Mouse (Mus musculus) limb, embryonic 12.5 days (tissue): ENCODE measurements around the gene Chadl. TPM values are rescaled to one million over a fixed set of nuclear protein-coding genes. Genes with fewer than 3 reads are reported as not detected.
A peak's percentile ranks its signal among the peaks of the same experiment; 100 is the strongest.
"Not testable (repeated sequence)": the region's sequence is repeated elsewhere in the genome, so short reads cannot be mapped to it uniquely, and the experiment has no call there.

Experiments
- ATAC-seq: fragments of 200-750 bp; cut with Nextera tagmentation; 2 replicates; pipeline ENCODE4 v1.8.0; 2017; ENCODE audit warnings: low read depth, moderate TSS enrichment; ENCODE audit not compliant: insufficient number of reproducible peaks, insufficient read depth, low FRiP score, low TSS enrichment
- H3K27ac ChIP-seq: fragments of 300-500 bp; sonication (generic); 2 replicates; pipeline ENCODE4 v1.5.1; 2016; ENCODE audit warnings: mild to moderate bottlenecking, moderate library complexity
- H3K27me3 ChIP-seq: fragments of 300-500 bp; sonication (generic); 2 replicates; pipeline ENCODE4 v1.6.1; 2016; ENCODE audit warnings: mild to moderate bottlenecking, moderate library complexity
- H3K36me3 ChIP-seq: fragments of 300-500 bp; sonication (generic); 2 replicates; pipeline ENCODE4 v1.6.1; 2016; ENCODE audit warnings: mild to moderate bottlenecking, moderate library complexity
- H3K4me1 ChIP-seq: fragments of 300-500 bp; sonication (generic); replicated peaks from 2 replicates; pipeline ENCODE4 v1.6.1; 2016
- H3K4me2 ChIP-seq: fragments of 300-500 bp; sonication (generic); 2 replicates; pipeline ENCODE4 v1.6.1; 2016; ENCODE audit warnings: mild to moderate bottlenecking, moderate library complexity
- H3K4me3 ChIP-seq: fragments of 300-500 bp; sonication (generic); replicated peaks from 2 replicates; pipeline ENCODE4 v1.5.1; 2016; ENCODE audit warnings: mild to moderate bottlenecking
- H3K9ac ChIP-seq: fragments of 300-500 bp; sonication (generic); replicated peaks from 2 replicates; pipeline ENCODE4 v1.6.1; 2016; ENCODE audit warnings: mild to moderate bottlenecking, moderate library complexity
- H3K9me3 ChIP-seq: fragments of 300-500 bp; sonication (generic); 2 replicates; pipeline ENCODE4 v1.6.1; 2016; ENCODE audit warnings: mild to moderate bottlenecking, moderate library complexity
- WGBS: fragments of 180-500 bp; shearing (Covaris S2); methylation state at CpG from one replicate; pipeline ENCODE4 v1.1.7; 2016; 5-methylcytosine and 5-hydroxymethylcytosine counted together
- polyA plus RNA-seq: library from polyadenylated mRNA; unstranded; fragments of >200 nt; fragmentation: Nextera tagmentation; extraction: Ambion mirVana; gene quantifications from 2 replicates; pipeline ENCODE4 v1.2.1, GENCODE M21; 2016

The Chadl gene
- polyA plus RNA-seq, 1 experiment from 2014 or later: 11.1 TPM

DNA sequence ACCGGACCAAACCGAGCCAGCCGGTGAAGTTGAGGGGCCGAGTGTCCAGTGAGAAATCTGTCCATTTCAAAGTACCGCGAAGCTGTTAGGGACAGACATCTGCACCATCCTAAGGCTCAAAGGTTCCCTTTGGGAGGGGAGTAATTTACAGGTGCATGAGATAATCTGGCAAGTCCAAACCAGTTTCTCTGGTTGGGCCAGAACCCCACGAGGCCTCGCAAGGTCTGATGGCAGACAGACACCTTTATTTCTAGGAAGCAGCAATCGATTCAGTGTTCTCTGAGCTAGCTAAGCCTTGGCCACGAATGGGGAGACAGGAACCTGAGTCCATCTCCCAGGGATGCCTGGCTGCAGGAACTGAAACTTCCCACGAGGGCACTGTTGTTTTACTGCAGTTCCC, 26.6 kb upstream of the Chadl start:
- H3K4me1 ChIP-seq: peaks cover 12% of the 10 kb centered on the region
- no peaks in the 10 kb centered on the region for H3K27me3 ChIP-seq
- no peak for ATAC-seq
- no peak overlapping the region for H3K4me3 ChIP-seq
- H3K9ac ChIP-seq: no peak overlapping the region
- H3K36me3 ChIP-seq: peaks cover 78% of the 10 kb centered on the region
- 89% methylated on average over 11 of the region's 11 CpGs for WGBS
- no peak overlapping the region for H3K27ac ChIP-seq
- H3K9me3 ChIP-seq: no peaks in the 10 kb centered on the region
- no peak overlapping the region for H3K4me2 ChIP-seq

DNA sequence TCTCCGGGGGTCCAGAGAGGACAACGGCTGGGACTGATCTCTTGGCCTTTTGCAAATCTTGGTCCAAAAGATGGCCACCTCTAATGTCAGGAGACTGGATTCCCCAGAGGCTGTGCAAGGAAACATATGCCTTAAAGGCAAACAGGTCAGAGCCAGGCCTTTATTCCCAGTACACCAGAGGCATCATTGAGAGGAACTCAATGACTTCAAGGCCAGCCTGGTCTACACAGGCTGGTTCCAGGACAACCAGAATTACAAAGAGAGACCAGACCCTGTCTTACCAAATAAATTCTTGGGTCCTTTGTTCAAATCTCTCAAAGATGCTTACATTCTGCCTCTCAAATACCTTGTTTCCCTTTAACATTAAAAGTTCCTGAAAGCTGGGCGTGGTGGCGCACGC, 25.3 kb upstream of the Chadl start:
- Histone ChIP-seq H3K4me3 (no peak overlapping the region), H3K4me1 (no peaks in the 10 kb centered on the region), H3K9me3 (no peaks in the 10 kb centered on the region), H3K4me2 (no peak overlapping the region), H3K27me3 (no peaks in the 10 kb centered on the region), H3K36me3 (peaks cover 91% of the 10 kb centered on the region), H3K27ac (no peak overlapping the region), H3K9ac (no peak overlapping the region)
- 96% methylated on average over 5 of the region's 5 CpGs for WGBS
- no peak for ATAC-seq

DNA sequence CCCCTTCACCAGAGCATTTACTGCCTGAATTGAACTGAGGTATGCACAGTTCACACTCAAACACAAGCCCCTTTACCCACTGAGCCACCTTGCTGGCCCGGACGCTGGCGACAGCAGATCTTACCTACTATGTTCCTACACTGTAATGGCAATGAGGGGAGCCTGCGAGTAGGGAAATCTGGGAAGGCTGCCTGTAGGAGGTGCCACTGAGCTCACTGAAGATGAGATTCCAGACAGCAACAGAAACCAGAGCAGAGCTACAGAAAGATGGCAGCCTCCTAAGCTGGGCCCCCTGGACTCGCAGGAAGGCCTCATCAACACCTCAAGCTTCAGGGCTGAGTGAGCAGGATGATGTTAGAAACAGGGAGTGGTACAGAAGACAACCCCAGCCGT, 22.0 kb upstream of the Chadl start:
- Histone ChIP-seq H3K27ac (no peak overlapping the region), H3K36me3 (peaks cover 95% of the 10 kb centered on the region), H3K4me2 (no peak overlapping the region), H3K4me1 (no peaks in the 10 kb centered on the region), H3K27me3 (no peaks in the 10 kb centered on the region), H3K9me3 (no peaks in the 10 kb centered on the region), H3K9ac (no peak overlapping the region), H3K4me3 (no peak overlapping the region)
- 92% methylated on average over 6 of the region's 6 CpGs for WGBS
- ATAC-seq: no peak

DNA sequence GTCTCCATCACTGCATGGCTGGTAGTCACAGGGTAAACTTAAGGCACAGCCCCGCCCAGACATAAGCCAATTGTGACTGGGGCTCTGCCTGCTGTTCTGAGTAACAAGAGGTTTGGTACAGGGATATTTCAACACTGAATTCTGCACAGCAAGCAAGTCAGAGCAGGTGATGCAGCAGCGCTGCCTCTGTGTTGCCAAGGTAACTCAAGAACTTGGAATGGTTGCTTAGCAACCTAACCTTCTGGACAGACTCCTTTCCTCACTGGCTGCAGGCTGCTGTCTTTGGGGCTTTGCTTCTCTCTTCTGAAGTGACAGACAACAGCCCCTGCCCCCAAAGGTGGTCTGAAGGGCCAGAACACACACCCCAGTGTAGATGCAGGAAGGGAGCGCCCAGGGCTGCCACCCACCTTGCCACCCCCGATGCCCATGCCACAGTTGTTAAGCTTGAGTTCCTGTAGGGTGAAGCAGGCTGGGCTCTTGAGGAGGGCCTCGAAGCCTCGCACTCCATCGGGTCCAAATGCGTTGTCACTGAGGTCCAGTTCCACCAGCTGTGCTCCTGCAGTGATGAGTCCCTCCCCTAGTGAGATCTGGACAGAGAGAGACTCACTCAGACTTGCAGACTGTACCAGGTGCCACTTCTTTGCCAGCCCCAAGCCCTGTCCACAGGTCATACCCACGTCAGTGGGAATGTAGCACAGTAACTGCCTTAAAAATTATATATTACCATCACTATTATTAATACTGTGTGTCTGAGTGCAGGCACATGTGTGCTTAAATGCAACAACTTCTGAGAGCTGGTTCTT, 21.4 kb upstream of the Chadl start:
- Histone ChIP-seq H3K4me3 (no peak overlapping the region), H3K27ac (no peak overlapping the region), H3K9me3 (no peaks in the 10 kb centered on the region), H3K4me1 (no peaks in the 10 kb centered on the region), H3K36me3 (peaks cover 95% of the 10 kb centered on the region), H3K27me3 (no peaks in the 10 kb centered on the region), H3K4me2 (no peak overlapping the region), H3K9ac (no peak overlapping the region)
- 92% methylated on average over 9 of the region's 9 CpGs for WGBS
- no peak for ATAC-seq

DNA sequence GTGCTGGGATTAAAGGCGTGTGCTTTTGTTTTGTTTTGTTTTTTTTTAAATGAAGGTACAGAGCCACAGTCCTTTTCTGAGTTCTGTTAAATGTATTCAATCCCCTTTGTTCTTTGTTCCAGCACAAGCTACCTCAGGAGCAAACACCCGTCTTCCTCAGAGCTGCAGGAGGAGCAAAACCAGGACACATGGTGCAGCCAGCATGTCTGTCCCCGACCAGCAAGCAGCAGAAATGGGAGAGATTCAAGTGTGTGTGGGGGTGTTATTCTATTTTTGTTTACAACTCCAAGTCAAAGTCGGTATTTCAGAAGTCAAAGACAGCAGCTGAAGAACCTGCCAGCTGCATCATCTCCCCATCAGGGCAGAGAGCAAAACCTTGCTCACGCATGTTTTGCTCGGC, 16.7 kb upstream of the Chadl start:
- H3K27me3 ChIP-seq: no peaks in the 10 kb centered on the region
- peaks cover 93% of the 10 kb centered on the region for H3K36me3 ChIP-seq
- no peak overlapping the region for H3K27ac ChIP-seq
- no peak for ATAC-seq
- no peaks in the 10 kb centered on the region for H3K4me1 ChIP-seq
- WGBS: 86% methylated on average over 6 of the region's 6 CpGs
- no peak overlapping the region for H3K9ac ChIP-seq
- no peak overlapping the region for H3K4me2 ChIP-seq
- no peaks in the 10 kb centered on the region for H3K9me3 ChIP-seq
- H3K4me3 ChIP-seq: no peak overlapping the region

DNA sequence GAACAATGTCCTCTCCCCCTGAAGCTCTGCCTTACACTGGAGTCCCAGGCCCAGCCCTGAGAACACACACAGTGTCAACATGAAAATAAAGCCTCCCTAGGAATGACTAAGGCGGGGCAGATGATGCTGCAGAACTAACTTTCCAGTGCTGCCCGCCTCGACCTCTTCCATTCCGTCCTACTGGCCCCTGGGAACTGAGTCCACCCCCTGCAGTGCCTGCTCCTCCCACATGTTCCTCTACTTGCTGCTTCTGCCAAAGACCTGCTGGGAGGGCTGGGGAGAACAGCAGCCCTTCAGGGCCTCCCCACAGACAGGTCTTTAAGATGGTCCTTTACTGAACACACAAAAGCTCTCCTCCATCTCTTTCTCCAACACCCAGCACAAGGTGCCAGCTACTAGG, 13.7 kb upstream of the Chadl start:
- Histone ChIP-seq H3K9ac (no peak overlapping the region), H3K27ac (no peak overlapping the region), H3K9me3 (no peaks in the 10 kb centered on the region), H3K4me3 (no peak overlapping the region), H3K4me2 (no peak overlapping the region), H3K4me1 (no peaks in the 10 kb centered on the region), H3K27me3 (no peaks in the 10 kb centered on the region), H3K36me3 (peaks cover 89% of the 10 kb centered on the region)
- ATAC-seq: no peak
- WGBS: 85% methylated on average over 4 of the region's 4 CpGs

DNA sequence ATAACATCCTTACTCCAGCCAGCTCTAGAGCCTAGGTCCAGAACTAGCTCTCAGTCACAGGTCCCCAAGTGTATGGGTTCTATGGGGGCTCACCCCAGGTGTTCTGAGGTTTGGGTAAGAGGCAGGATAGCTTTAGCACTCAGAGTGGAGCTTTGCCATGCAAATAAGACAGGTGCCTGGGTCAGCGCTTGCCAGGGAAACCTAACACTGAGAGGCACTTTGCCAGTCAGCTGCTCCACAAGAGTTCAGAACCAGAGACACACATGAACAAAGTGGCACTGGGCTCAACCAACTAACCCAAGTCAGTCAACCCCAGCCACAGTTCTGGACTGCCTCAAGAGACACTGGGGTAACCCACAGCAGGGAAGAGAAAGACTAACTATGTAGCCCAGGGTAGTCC, 12.6 kb upstream of the Chadl start:
- no peak overlapping the region for H3K27ac ChIP-seq

DNA sequence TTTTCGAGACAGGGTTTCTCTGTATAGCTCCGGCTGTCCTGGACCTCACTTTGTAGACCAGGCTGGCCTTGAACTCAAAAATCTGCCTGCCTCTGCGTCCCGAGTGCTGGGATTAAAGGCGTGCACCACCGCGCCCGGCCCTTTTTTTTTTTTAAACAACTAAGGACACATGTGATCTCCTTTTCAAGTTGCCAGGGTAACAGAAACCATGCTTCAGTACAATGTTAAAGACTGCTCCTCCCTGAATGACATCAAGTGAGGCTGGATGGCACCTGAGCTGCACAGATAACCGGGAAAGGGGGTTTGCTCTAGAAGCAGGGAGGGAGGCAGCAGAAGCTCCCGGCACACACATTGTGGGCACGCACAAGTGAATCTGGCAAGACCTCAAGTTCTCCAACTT, 11.9 kb upstream of the Chadl start:
- 94% methylated on average over 11 of the region's 11 CpGs for WGBS
- Histone ChIP-seq H3K4me3 (no peak overlapping the region), H3K27ac (no peak overlapping the region), H3K9me3 (no peaks in the 10 kb centered on the region), H3K4me2 (no peak overlapping the region), H3K36me3 (peaks cover 94% of the 10 kb centered on the region), H3K27me3 (no peaks in the 10 kb centered on the region), H3K4me1 (no peaks in the 10 kb centered on the region), H3K9ac (no peak overlapping the region)
- ATAC-seq: no peak

More for the DNA sequence above, 12.6 kb upstream of the Chadl start:
- WGBS: 100% methylated on average over 1 of the region's 1 CpGs
- Histone ChIP-seq H3K9ac (no peak overlapping the region), H3K4me2 (no peak overlapping the region), H3K36me3 (peaks cover 89% of the 10 kb centered on the region), H3K4me3 (no peak overlapping the region), H3K4me1 (no peaks in the 10 kb centered on the region), H3K27me3 (no peaks in the 10 kb centered on the region), H3K9me3 (no peaks in the 10 kb centered on the region)
- no peak for ATAC-seq

DNA sequence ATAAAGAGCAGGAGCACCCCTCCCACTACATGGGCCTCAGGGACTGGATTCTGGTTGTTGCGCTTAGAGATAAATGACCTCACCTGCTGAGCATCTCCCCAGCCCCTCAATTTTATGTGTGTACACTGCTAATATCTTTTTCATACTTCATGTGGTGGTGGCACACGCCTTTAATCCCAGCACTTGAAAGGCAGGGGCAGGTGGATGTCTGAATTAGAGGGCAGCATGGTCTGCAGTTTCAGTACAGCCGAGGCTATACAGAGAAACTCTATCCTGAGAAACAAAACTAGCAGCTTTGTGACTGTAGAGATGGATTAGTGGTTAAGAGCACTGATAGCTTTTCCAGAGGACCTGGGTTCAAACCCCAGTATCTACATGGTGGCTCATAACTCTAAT, 6.0 kb upstream of the Chadl start:
- WGBS: 80% methylated on average over 3 of the region's 3 CpGs
- peaks cover 7% of the 10 kb centered on the region; the same call in 1 of the 2 replicates for H3K9me3 ChIP-seq
- H3K27me3 ChIP-seq: no peaks in the 10 kb centered on the region
- no peaks in the 10 kb centered on the region for H3K4me1 ChIP-seq
- H3K27ac ChIP-seq: no peak overlapping the region
- no peak for ATAC-seq
- no peak overlapping the region for H3K9ac ChIP-seq
- H3K36me3 ChIP-seq: peaks cover 58% of the 10 kb centered on the region
- no peak overlapping the region for H3K4me3 ChIP-seq
- no peak overlapping the region for H3K4me2 ChIP-seq

DNA sequence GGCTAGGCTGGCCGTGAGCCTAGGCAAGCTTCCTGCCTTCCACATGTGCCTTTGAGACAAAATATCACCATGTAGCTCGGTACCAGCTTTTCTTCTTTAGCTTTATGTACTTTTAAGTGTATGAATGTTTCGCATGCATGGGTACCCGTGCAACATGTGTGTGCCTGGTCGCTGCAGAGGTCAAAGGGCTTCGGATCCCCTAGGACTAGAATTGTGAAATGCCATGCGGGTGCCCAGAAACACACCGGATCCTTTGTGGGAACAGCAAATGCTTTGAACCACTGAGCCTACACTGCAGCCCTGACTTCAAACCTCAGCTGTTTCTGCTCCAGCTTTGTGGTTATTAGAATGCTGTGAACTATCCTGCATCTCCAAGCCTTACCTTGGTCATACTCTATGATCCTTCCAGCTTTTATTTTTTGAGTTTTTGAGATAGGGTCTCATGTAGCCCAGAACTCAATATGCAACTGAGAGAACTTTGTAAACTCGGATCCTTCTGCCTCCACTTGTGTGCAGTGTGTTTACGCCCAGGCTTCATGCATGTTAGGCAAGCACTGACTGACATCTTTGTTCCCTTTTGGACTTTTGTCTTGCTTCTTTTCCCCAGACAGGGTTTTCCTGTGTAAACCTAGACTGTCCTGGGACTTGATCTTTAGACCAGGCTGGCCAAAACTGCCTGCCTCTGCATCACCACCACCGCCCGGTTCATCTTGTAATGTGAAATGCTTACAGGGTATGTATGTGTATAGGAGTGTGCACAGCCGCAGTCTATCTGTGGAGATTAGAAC, 5.4 kb upstream of the Chadl start:
- Histone ChIP-seq H3K9me3 (peaks cover 7% of the 10 kb centered on the region; the same call in 1 of the 2 replicates), H3K9ac (no peak overlapping the region), H3K27me3 (no peaks in the 10 kb centered on the region), H3K4me2 (no peak overlapping the region), H3K4me1 (no peaks in the 10 kb centered on the region), H3K36me3 (peaks cover 52% of the 10 kb centered on the region), H3K4me3 (no peak overlapping the region), H3K27ac (0 out of 2 replicates have a peak overlapping the region, but pooled peaks have one; percentile 1)
- 90% methylated on average over 13 of the region's 13 CpGs for WGBS
- ATAC-seq: no peak

DNA sequence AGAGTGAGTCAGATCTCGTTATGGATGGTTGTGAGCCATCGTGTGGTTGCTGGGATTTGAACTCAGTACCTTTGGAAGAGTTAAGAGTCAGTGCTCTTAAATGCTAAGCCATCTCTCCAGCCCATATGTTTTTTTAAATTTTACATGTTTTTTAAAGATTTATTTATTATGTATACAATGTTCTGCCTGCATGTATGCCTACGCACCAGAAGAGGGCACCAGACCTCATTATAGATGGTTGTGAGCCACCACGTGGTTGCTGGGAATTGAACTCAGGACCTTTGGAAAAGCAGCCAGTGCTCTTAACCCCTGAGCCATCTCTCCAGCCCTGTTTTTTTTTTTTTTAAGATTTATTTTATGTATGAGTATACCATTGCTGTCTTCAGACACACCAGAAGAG, 4.3 kb upstream of the Chadl start:
- not testable (repeated sequence) for ATAC-seq, H3K9ac ChIP-seq, H3K4me2 ChIP-seq, H3K9me3 ChIP-seq, H3K4me3 ChIP-seq, H3K4me1 ChIP-seq, H3K27me3 ChIP-seq, H3K27ac ChIP-seq
- H3K36me3 ChIP-seq: peaks cover 43% of the 10 kb centered on the region
- WGBS: 80% methylated on average over 4 of the region's 4 CpGs
